Mouse (Mus musculus) small intestine, adult 2 months (tissue): Measurements from ENCODE around the gene Csf2rb2.
A peak's percentile ranks its signal among the peaks of the same experiment; 100 is the strongest.

Experiments
- CTCF ChIP-seq: fragments of 200-500 bp; IDR thresholded peaks from 2 replicates; pipeline ENCODE4 v1.5.1; 2012; ENCODE audit warnings: low read depth, mild to moderate bottlenecking, control low read depth, inconsistent platforms, low read length, moderate library complexity, mixed read lengths; ENCODE audit not compliant: insufficient replicate concordance, insufficient read length; ENCODE audit errors: extremely low read depth
- POLR2A ChIP-seq: fragments of 200-500 bp; IDR thresholded peaks from 2 replicates; pipeline ENCODE4 v1.6.1; 2012; ENCODE audit warnings: low read depth, mild to moderate bottlenecking, control low read depth, inconsistent platforms, low read length, moderate library complexity

GRCm38 (mm10) chr15:78239453-78239852 is 66.1 kb downstream of the Csf2rb2 start:
- TF ChIP-seq CTCF (peak; percentile 99; the same call in 1 of the 2 replicates), POLR2A (no peak)
